Mouse (Mus musculus) liver, embryonic 14.5 days (tissue): ENCODE measurements at regions not wholly inside any gene's neighbourhood (a gene's known extent, or its start where the extent isn't known, plus 50 kb on each side); places are given as distances from the start of the nearest gene placed in this dataset.

Source experiments
- ATAC-seq: fragments of 200-750 bp; cut with Nextera tagmentation; 2 replicates; pipeline ENCODE4 v1.8.0; 2017; ENCODE audit warnings: moderate number of reproducible peaks, mild to moderate bottlenecking, moderate library complexity; ENCODE audit not compliant: insufficient read depth
- DNase-seq, 3 experiments: peaks; one replicate each; pipeline ENCODE4 v3.0.0-alpha.2; 2012 to 2013; ENCODE audit warnings: low read depth in 3 of 3, low spot score in 3 of 3
- H3K27ac ChIP-seq: fragments of 300-500 bp; sonication (generic); 2 replicates; pipeline ENCODE4 v1.5.1; 2014; ENCODE audit warnings: moderate library complexity, mild to moderate bottlenecking, control low read depth, inconsistent platforms
- H3K27me3 ChIP-seq: fragments of 300-500 bp; sonication (generic); 2 replicates; pipeline ENCODE4 v1.6.1; 2014; ENCODE audit warnings: mild to moderate bottlenecking, low read length, moderate library complexity; ENCODE audit not compliant: control insufficient read depth, insufficient read depth
- H3K36me3 ChIP-seq: fragments of 300-500 bp; sonication (generic); replicated peaks from 2 replicates; pipeline ENCODE4 v1.6.1; 2014; ENCODE audit warnings: low read depth; ENCODE audit not compliant: control insufficient read depth, insufficient read depth
- H3K4me1 ChIP-seq, 2 experiments: fragments of 200-500 bp in 1 of 2; fragments of 300-500 bp in 1 of 2; sonication (generic) in 1 of 2; replicated peaks; 2 replicates each; pipeline ENCODE4 v1.6.1; 2012 to 2014; ENCODE audit warnings: antibody characterized with exemption in 1 of 2, inconsistent platforms in 1 of 2, low read length in 1 of 2; ENCODE audit not compliant: control insufficient read depth in 2 of 2, insufficient read depth in 2 of 2
- H3K4me2 ChIP-seq: fragments of 300-500 bp; sonication (generic); 2 replicates; pipeline ENCODE4 v1.6.1; 2014; ENCODE audit warnings: low read depth, mild to moderate bottlenecking, control low read depth, moderate library complexity
- H3K4me3 ChIP-seq, 2 experiments: fragments of 200-500 bp in 1 of 2; fragments of 300-500 bp in 1 of 2; sonication (generic) in 1 of 2; 2 replicates each; pipeline ENCODE4 v1.5.1; 2012 to 2014; ENCODE audit warnings: low read depth in 2 of 2, low read length in 2 of 2, mild to moderate bottlenecking in 2 of 2, control low read depth in 1 of 2, inconsistent platforms in 1 of 2, moderate library complexity in 1 of 2; ENCODE audit not compliant: insufficient read depth in 1 of 2
- H3K9ac ChIP-seq: fragments of 300-500 bp; sonication (generic); replicated peaks from 2 replicates; pipeline ENCODE4 v1.6.1; 2014; ENCODE audit warnings: mild to moderate bottlenecking, control low read depth, moderate library complexity
- H3K9me3 ChIP-seq: fragments of 300-500 bp; sonication (generic); 2 replicates; pipeline ENCODE4 v1.6.1; 2016; ENCODE audit warnings: low read length, mixed read lengths; ENCODE audit not compliant: control insufficient read depth
- CTCF ChIP-seq: IDR thresholded peaks from 2 replicates; pipeline ENCODE4 v1.5.1; 2016; ENCODE audit warnings: antibody characterized with exemption, low read depth, control low read depth
- EP300 ChIP-seq: IDR thresholded peaks from 2 replicates; pipeline ENCODE4 v1.6.1; 2016; ENCODE audit warnings: antibody characterized with exemption, low read depth
- WGBS: fragments of 180-500 bp; shearing (Covaris S2); extraction: QIAGEN DNeasy Blood & Tissue Kit; methylation state at CpG from one replicate; pipeline ENCODE4 v1.1.7; 2014; ENCODE audit not compliant: insufficient replicate concordance; 5-methylcytosine and 5-hydroxymethylcytosine counted together

DNA sequence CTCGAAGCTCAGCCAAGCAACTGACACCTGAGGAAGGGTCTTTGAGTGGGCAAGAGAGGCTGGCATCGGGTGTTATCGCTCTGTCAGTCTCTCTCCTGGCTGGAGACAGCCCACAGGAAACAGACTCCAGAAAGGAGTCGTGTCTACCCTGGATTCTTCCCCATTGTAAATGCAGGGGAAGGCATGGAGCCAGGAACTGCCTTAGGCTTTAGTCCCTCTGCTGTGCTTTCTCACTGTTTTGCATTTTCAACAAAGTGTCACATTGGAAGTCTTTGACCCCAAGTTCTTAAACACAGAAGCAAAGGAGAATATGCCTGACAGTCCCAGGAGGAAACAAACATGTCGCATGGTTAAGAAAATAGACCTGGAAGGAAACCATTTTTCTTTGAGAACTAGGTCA is 480.4 kb upstream of the Atp11b start:
- ATAC-seq (no peak), DNase-seq (no peak)

DNA sequence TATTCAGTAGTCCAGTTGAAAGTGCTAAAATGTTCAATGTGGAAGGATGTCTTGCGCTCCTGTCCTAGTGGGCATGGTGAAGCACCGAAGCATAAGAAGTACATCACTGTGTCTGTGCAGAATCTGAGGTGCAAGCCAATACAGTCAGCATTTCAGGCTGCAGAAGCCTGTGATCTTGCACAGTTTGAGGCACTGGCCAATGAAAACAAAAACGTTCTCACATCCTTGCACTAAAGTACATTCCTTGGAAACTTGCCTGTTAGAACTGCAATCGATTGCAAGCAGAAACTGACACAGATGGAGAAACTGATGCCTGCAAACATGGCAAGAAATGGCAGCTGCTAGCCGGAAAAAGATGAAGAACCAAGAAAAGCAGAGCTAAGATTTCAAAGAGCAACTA is 472.9 kb upstream of the Atp11b start:
- no peaks in the 10 kb centered on the region for H3K27me3 ChIP-seq
- no peak overlapping the region for H3K4me2 ChIP-seq
- no peaks in the 10 kb centered on the region for H3K36me3 ChIP-seq
- TF ChIP-seq CTCF (no peak), EP300 (no peak)
- no peak overlapping the region for H3K9ac ChIP-seq
- DNase-seq, result no peak
- no peaks in the 10 kb centered on the region for H3K4me1 ChIP-seq
- no peak overlapping the region for H3K27ac ChIP-seq
- no peak overlapping the region for H3K4me3 ChIP-seq
- no peak for ATAC-seq
- no peaks in the 10 kb centered on the region for H3K9me3 ChIP-seq
- WGBS, result 54% methylated on average over 5 of the region's 5 CpGs

More for the DNA sequence above, 480.4 kb upstream of the Atp11b start:
- Histone ChIP-seq H3K9ac (no peak overlapping the region), H3K36me3 (no peaks in the 10 kb centered on the region), H3K4me1 (no peaks in the 10 kb centered on the region), H3K9me3 (no peaks in the 10 kb centered on the region), H3K27ac (no peak overlapping the region), H3K4me2 (no peak overlapping the region), H3K27me3 (no peaks in the 10 kb centered on the region), H3K4me3 (no peak overlapping the region)
- TF ChIP-seq CTCF, result no peak
- TF ChIP-seq EP300, result no peak
- WGBS, result 40% methylated on average over 5 of the region's 5 CpGs

DNA sequence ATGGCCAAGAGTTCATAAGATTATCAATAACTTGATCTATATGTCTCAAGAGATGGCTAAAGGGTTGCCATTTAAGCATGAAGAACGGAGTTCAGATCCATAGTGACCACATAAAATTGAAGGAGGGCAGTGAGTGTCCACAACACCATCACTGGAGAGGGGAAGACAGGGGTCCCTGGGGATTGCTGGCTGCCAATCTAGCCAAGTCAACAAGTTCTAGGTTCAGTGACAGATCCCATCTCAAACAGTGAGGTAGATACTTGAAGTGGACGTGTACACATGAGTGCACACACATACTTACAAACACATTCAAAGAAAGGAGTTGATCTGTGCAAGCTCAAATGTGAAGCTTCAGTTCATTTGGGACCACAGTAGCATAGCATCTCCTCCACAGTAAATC is 471.8 kb upstream of the Atp11b start:
- no peak overlapping the region for H3K4me2 ChIP-seq
- H3K4me3 ChIP-seq, result no peak overlapping the region
- no peaks in the 10 kb centered on the region for H3K4me1 ChIP-seq
- no peak overlapping the region for H3K27ac ChIP-seq
- no peaks in the 10 kb centered on the region for H3K27me3 ChIP-seq
- no peak for DNase-seq
- TF ChIP-seq EP300 (no peak), CTCF (no peak)
- no peaks in the 10 kb centered on the region for H3K9me3 ChIP-seq
- WGBS, result 51% methylated on average over 2 of the region's 2 CpGs
- no peak for ATAC-seq
- no peaks in the 10 kb centered on the region for H3K36me3 ChIP-seq
- H3K9ac ChIP-seq, result no peak overlapping the region

DNA sequence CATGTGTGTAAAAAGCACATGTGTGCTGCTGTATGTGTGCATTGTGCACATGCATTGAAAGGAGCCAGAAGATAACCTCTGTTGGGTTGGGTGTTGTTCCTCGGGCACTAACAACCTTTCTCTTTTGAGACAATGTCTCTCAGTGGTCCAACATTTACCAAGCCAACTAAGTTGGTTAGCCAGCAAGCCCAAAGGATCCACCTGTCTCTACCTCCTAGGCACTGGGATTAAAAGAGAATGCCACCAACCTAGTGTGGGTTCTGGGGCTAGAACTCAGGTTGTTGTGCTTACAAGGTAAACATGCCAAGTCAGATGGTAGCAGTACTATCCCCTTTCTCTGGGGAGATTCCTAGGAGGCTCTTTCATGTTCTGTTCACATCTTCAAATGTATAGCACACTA is 459.1 kb upstream of the Atp11b start:
- 41% methylated on average over 1 of the region's 1 CpGs for WGBS
- DNase-seq (no peak), ATAC-seq (no peak)
- TF ChIP-seq EP300 (no peak), CTCF (no peak)
- no peak overlapping the region for H3K4me2 ChIP-seq
- H3K9ac ChIP-seq, result no peak overlapping the region
- no peaks in the 10 kb centered on the region for H3K9me3 ChIP-seq
- H3K36me3 ChIP-seq, result no peaks in the 10 kb centered on the region
- H3K27me3 ChIP-seq, result no peaks in the 10 kb centered on the region
- no peaks in the 10 kb centered on the region for H3K4me1 ChIP-seq
- no peak overlapping the region for H3K4me3 ChIP-seq
- H3K27ac ChIP-seq, result no peak overlapping the region

- Histone ChIP-seq H3K27me3 (no peaks in the 10 kb centered on the region), H3K36me3 (no peaks in the 10 kb centered on the region), H3K4me3 (no peak overlapping the region), H3K9ac (no peak overlapping the region), H3K4me1 (no peaks in the 10 kb centered on the region), H3K4me2 (no peak overlapping the region), H3K27ac (no peak overlapping the region), H3K9me3 (no peaks in the 10 kb centered on the region)
- TF ChIP-seq EP300 (no peak), CTCF (no peak)
- no peak for ATAC-seq
- 51% methylated on average over 4 of the region's 4 CpGs for WGBS
- DNase-seq, result no peak
Observed at GRCm38 (mm10) chr3:35295746-35296145, 458.2 kb upstream of the Atp11b start.

GRCm38 (mm10) chr3:35299036-35299435 is 454.9 kb upstream of the Atp11b start:
- no peak overlapping the region for H3K4me3 ChIP-seq
- DNase-seq, result no peak
- TF ChIP-seq CTCF (no peak), EP300 (no peak)
- no peak overlapping the region for H3K27ac ChIP-seq
- no peaks in the 10 kb centered on the region for H3K9me3 ChIP-seq
- no peaks in the 10 kb centered on the region for H3K36me3 ChIP-seq
- no peak for ATAC-seq
- H3K4me2 ChIP-seq, result no peak overlapping the region
- no peak overlapping the region for H3K9ac ChIP-seq
- no peaks in the 10 kb centered on the region for H3K4me1 ChIP-seq
- H3K27me3 ChIP-seq, result no peaks in the 10 kb centered on the region
